Mouse (Mus musculus) kidney, adult 9 months (tissue): ENCODE results near the gene Lrrc49.

Experiments
- DNase-seq: peaks from one replicate; pipeline ENCODE4 v3.0.0; 2022

Lrrc49 gene

GRCm38 (mm10) chr9:60687891-60688324, at the start of gene Lrrc49:
Gene Lrrc49, minus strand, starts transcription at chr9:60688158.
- DNase-seq = peak; percentile 94

DNA sequence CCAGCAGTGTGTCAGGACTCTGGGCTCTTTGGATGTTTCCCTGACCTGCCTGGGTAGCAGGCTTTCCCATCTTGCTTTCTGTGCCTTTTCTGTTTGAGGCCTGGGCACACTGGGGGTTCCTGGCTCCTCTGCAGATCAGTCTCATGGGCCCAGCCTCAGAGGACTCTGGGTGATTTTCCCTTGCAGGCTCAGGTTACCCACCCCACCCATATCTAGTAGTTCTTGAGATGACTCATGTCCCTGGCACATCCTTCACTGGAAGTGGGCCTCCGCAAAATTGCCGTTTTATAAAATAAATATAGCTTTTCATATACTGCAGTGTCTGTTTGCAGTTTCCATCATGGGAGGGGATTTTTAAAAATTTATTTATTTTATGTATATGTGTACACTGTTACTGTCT, 46.4 kb upstream of the Lrrc49 start:
- no peak for DNase-seq

DNA sequence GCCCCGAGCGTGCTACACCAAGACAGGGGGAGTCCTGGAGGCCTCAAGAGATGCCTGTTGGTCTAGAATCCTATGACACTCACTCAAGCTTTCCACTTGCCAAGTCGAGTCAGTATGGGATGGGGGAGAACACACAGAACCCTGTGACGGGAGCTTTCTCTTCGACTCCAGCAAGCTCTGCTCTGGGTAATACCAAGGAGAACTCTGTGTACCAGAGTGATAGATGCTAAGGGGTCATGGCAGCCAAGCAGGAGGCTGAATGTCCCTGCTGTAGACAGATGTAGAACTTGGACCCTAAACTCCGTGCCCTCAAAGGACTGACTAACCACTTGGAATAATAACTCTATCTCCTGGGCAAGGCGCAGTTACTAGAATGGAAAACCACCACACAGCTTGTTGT, 37.0 kb upstream of the Lrrc49 start:
- DNase-seq = peak; percentile 36

DNA sequence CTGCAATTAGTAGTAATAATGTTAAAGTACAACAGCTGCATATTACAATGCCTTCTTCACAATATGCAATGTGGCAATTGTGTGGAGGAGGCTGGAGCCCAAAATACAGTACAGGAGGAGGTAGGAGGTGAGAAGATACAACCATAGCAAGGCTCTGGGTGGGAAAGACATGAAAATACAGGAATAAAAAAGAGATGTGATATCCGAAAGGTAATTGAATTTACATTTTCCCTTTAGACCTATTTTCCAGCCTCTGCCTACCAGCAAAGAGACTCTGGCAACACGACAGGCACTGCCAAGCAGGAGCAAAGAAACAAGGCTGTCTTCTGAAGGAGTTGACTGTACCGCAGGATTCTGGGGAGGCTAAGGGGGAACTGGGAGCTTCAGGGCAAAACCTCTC, 31.7 kb upstream of the Lrrc49 start:
- DNase-seq = no peak

DNA sequence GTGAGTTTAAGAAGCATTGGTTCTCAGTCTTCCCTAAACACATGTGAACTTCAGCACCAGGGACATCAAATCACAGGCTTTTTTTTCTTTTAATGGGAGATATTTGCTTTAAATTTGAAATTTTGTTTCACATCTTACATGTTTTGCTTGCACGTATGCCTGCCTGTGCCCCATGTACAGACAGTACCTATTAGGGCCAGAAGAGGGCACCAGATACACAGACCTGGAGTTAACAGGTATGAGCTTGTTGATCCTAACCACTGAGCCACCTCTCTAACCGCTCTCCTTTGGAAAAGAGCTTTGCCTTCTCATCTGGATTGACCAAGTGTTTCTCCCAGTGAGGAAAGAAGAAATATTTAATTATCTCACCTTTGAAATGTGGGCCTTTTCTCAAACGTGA, 30.3 kb upstream of the Lrrc49 start:
- peak; percentile 68 for DNase-seq

DNA sequence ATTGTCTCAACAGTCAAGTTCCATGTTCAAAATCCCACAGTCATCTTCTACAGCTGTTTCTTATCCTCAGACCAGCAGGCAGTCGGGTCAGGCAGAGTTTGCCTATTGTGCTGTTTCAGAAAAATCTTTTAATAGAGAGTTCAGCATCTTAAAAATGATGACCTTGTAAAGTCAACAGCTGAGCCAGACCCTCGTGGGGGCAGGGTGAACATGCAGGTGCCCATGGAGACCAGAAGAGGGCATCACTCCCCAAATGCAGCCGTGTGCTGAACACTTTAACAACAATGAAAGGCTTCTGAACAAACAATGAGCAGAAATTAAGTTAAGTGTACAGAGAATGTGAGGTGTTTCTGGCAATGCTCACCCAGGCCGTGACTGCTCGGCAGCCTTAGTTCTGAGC, 27.9 kb upstream of the Lrrc49 start:
- DNase-seq = peak; percentile 27

DNA sequence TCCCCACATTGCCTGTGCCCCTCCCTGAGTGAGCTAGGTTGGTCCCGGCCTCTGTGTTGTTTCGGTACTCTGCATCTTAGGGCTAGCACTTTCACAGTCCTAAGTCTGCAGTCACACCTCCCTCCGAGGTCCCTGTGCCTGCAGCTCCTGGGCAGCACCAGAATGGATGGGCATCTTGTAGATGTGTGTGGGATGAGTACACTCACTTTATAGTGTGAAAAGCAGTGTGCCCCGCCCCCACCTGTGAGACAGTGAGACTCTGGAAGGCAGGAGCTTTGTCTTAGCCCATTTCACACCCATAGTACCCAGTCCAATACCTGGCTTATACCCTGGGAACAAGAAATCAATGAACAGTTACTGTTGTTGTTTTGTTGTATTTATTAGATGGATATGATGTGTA, 27.3 kb upstream of the Lrrc49 start:
- DNase-seq = no peak

GRCm38 (mm10) chr9:60714191-60714590, 26.2 kb upstream of the Lrrc49 start:
- DNase-seq = peak; percentile 26

- no peak for DNase-seq
These were observed 25.7 kb upstream of the Lrrc49 start for GRCm38 (mm10) chr9:60713616-60714015.

DNA sequence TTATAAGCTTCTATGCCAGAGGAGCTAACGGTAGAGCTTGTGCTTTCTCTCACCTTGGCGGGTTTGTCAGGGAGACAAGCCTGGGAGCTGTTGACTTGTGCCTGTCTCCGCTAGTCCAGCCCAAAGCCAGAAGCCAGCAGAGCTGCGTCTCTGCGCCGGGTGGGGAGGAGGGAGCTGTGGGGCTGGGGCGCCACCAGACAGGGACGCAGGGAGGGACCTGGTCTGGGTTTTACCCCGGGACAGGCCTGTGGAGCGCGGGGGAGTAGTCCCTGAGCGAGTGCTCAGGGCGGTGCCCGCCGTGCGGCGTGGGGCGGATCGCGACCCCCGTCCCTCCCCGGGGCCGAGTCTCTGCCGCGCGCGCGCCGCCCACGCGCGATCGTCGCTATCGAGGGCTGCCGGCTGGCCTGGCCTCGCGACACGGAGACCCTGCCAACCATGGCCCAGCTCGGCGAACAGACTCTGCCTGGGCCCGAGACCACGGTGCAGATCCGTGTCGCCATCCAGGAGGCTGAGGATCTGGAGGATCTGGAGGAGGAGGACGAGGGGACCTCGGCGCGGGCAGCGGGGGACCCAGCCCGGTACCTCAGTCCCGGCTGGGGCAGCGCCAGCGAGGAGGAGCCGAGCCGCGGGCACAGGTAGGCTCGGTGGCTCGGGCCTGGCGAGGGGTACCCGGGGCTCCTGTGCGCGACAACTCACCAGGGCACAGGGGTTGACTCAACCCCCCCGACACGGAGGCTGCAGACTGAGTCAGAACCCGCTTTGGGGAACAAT, 25.0 kb upstream of the Lrrc49 start, which contains the start of gene Larp6:
Larp6 (plus strand) TSS at position 219 of the 771 bp plus-strand sequence.
- no peak for DNase-seq

- DNase-seq = no peak
These were observed 24.1 kb upstream of the Lrrc49 start for GRCm38 (mm10) chr9:60712011-60712410.

GRCm38 (mm10) chr9:60709721-60710120, 21.8 kb upstream of the Lrrc49 start:
- no peak for DNase-seq

DNA sequence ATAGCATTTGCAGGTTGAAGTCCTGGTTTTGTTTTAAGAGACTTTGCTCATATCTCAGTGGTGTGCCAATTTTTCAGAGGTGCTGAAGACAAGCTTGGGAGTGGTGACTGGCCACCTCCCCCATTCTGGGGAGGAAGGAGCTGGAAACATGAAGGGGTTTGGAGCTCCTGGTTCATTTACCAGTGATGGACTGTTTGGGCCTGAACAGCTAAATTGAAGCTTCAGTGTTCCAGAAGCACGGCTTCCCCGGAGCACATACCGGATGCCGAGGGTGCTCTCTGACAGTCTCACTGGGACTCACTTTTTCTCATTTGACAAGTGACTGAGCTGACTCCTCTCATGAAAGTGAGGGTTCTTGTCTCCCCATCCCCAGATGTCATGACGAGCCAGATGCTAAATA, 20.6 kb upstream of the Lrrc49 start:
- no peak for DNase-seq

DNA sequence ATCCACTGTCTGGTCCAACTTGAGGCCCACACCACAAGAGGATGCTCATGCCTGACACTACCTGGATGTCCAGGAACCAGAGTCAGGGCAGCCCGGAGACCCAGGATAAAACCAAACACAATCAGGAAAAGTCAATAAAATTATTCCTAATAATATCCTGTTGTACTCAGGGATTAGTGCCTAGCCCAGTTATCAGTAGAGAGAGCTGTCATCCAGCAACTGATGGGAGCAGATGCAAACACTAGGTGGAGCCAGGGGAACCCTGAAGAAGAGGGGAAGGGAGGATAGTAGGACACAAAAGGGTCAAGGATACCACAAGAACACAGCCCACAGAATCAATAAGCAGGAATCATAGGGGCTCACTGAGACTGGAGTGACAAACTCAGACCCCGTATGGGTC, 19.6 kb upstream of the Lrrc49 start:
- DNase-seq = no peak

- no peak for DNase-seq
These were observed 11.7 kb upstream of the Lrrc49 start for GRCm38 (mm10) chr9:60699581-60700231.

DNA sequence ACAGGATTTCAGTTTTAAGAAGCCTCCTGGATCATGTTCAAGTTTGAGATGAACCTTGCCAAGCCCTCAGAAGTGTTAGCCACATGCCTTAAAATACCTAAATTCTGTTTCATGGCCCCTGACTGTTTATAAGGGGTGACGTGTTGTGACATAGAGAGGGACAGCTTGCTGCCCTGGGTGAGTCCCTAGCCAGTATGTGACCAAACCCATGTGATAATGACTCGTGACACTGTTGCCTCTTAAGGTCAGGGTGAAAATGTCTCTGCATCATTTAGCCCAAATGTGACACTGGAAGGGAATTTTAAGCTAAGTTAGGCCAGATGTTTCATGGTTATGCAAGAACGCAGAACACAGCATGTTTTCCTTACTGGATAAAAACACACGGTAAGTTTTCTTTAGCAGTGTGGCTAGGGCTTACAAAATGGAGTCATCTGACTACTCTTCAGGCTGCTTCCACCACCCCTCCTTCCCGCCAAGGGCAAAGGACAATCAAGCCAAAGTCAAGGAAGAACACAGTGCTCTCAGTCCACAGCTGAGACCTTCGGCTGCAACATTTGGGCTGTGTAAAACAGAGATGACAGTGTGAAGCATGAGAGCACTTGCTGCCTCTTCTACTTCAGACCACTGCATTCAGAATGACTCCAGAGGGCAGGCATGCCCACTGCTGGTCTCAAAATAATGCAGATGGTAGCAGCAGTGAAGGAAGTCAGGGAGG, 8.5 kb upstream of the Lrrc49 start:
- peak; percentile 44 for DNase-seq

DNA sequence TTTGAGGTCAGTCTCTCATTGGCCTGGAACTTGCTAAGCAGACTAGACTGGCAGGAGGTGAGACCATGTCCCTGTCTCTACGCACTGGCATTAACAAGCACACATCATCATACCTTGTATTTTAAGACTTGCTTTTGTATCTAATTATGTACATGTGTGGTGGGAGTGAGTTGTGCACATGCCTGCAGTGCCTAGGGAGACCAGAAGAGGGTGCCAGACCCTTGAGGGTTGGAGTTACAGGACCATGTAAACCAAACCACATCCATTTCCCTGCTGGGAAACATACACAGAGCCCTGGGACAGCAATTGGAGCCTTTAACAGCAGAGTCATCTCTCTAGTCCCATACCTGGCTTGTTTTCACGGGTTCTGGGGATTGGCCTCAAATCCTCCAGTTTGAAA, 6.0 kb upstream of the Lrrc49 start:
- no peak for DNase-seq

- DNase-seq = no peak
These were observed 4.7 kb upstream of the Lrrc49 start for GRCm38 (mm10) chr9:60692624-60693023.

- DNase-seq = no peak
These were observed 543 bp downstream of the Lrrc49 start for GRCm38 (mm10) chr9:60687415-60687814.

GRCm38 (mm10) chr9:60682753-60683152, 5.2 kb downstream of the Lrrc49 start:
- DNase-seq = no peak

GRCm38 (mm10) chr9:60681005-60681404, 7.0 kb downstream of the Lrrc49 start:
- no peak for DNase-seq

- DNase-seq = peak; percentile 21
These were observed 9.0 kb downstream of the Lrrc49 start for GRCm38 (mm10) chr9:60678913-60679312.

- DNase-seq = no peak
These were observed 11.5 kb downstream of the Lrrc49 start for GRCm38 (mm10) chr9:60676429-60676828.

DNA sequence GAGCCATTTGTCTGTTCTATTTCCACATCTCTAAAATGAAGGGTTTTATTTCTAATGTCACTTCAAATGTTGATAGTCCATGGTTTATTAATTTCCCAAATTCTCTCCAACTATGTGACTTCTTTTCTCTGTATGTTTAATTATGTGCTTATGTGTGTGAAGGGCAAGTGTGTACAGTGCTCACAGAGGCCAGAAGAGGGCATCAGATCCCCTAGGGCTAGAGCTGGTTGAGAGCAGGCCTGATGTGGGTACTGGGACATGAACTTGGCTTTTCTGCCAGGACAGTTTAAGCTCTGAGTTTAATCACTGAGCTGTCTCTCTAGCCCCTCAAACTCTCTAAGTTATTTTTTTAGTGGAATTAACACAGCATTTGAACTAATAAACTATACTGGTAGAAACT, 13.2 kb downstream of the Lrrc49 start:
- no peak for DNase-seq
